Comparison of ENCODE assay signal across 10 mouse cellular contexts in the genomic region with DNA sequence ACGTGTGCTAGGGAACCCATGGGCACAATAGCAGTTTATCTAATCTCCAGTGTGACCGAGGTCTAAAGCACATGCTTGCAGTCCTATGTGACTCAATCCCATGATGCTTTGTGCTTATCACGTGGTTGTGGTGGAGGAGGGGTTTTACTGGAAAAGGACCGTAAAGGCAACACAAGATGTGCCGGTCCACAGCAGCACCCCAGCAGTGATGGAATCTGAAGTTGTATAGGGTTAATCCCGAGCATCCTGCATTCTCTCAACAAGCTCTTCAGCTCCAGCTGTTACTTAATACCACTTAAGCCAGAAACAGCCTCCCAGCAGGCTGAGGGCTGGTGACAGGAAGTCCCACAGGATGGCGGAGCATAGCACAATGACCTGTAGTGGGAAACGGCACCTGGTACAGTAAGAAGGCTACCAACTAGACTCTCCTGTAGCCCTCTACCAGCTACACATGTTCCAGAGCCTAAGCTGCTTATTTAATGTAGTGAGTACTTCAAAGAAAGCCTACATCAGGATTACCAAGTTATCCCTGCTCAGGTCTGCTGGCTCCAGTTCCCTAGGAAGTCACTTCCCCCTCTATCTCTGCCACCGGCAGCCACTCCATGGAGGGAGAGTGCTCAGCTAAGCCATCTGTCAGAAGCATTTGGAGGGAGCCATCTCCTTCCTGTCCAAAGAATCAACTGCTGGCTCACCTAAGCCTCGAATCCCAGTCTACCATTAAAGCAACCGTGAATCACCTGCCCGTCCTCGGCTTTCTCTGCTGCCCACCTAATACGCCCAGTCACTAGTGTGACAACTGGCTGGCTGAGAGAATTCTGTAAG. TPM values are rescaled to one million over a fixed set of nuclear protein-coding genes. Genes with fewer than 3 reads are reported as not detected.
DNase-seq lines count a peak whose midpoint lies in the region; ATAC-seq and TF ChIP-seq lines count a peak whose summit lies in the region.
"Had no signal": no experiment of that assay in that cellular context is flagged by ENCODE, and none has a peak within 500 bp of the region (broad histone marks: within the 10 kb centered on the region; RNA-seq: fewer than 3 reads in every experiment).

No protein-coding gene starts in this region.

- 0 out of 2 replicates have a peak overlapping the region, but pooled peaks have one; percentile 6 for H3K4me2 ChIP-seq in intestine, embryonic 15.5 days (replicated peaks)
- H3K4me2 ChIP-seq in forebrain, postnatal 0 days (ENCODE audit: low read depth): no peak overlapping the region

- H3K27ac ChIP-seq in gastrocnemius, adult 2 months: peak overlapping the region; percentile 12
- H3K27ac ChIP-seq in ES-E14 (ENCODE audit: insufficient read depth, low read depth, low read length, poor library complexity, severe bottlenecking): no peak overlapping the region
- peak overlapping the region; percentile 36 for H3K27ac ChIP-seq in embryonic facial prominence, embryonic 10.5 days (replicated peaks)
- no peak overlapping the region for H3K27ac ChIP-seq in intestine, embryonic 15.5 days
- no peak overlapping the region for H3K27ac ChIP-seq in forebrain, postnatal 0 days (ENCODE audit: low read depth, low read length)

- H3K4me1 ChIP-seq in ES-E14 (ENCODE audit: control insufficient read depth in 2 of 2, insufficient read depth in 2 of 2, low read length in 2 of 2, poor library complexity in 1 of 2): peaks cover 0 to 5% of the 10 kb centered on the region in 2 experiments; a peak in 1 of 4 replicates
- peaks cover 44% of the 10 kb centered on the region for H3K4me1 ChIP-seq in embryonic facial prominence, embryonic 10.5 days
- peaks cover 17% of the 10 kb centered on the region for H3K4me1 ChIP-seq in intestine, embryonic 15.5 days (replicated peaks)
- no peaks in the 10 kb centered on the region; the same call in none of the 2 replicates for H3K4me1 ChIP-seq in forebrain, postnatal 0 days (ENCODE audit: insufficient read depth)

- in situ Hi-C loops in ES-E14 (cut with MboI; ENCODE audit: low sequenced_read_pairs in 2 of 2, unreplicated experiment in 2 of 2): no loop called here

- peaks cover 5% of the 10 kb centered on the region; the same call in 1 of the 2 replicates for H3K36me3 ChIP-seq in ES-E14 (ENCODE audit: control insufficient read depth, insufficient read depth, low read length, poor library complexity, severe bottlenecking)
- peaks cover 22% of the 10 kb centered on the region for H3K36me3 ChIP-seq in embryonic facial prominence, embryonic 10.5 days (replicated peaks)
- no peaks in the 10 kb centered on the region for H3K36me3 ChIP-seq in intestine, embryonic 15.5 days
- H3K36me3 ChIP-seq in forebrain, postnatal 0 days (ENCODE audit: insufficient read depth): no peaks in the 10 kb centered on the region; the same call in 1 of the 2 replicates

- 72% methylated on average over 14 of the region's 14 CpGs for WGBS in embryonic facial prominence, embryonic 10.5 days
- 67% methylated on average over 14 of the region's 14 CpGs for WGBS in intestine, embryonic 15.5 days
- WGBS in forebrain, postnatal 0 days: 71% methylated on average over 14 of the region's 14 CpGs

- no peak for TF ChIP-seq CTCF in gastrocnemius, adult 2 months (IDR thresholded peaks at IDR 0.05)
- no peak for TF ChIP-seq CTCF in forebrain, postnatal 0 days (IDR thresholded peaks at IDR 0.05; ENCODE audit: low read depth)

- peak; percentile 29 for ATAC-seq in intestine, embryonic 15.5 days
- no peak for ATAC-seq in forebrain, postnatal 0 days
- ATAC-seq: CD4-positive, CD25-positive, alpha-beta regulatory T cell, adult 4 months had no signal

- no peaks in the 10 kb centered on the region for H3K9me3 ChIP-seq in ES-E14 (ENCODE audit: control insufficient read depth, insufficient read depth, low read depth, low read length)
- H3K9me3 ChIP-seq in embryonic facial prominence, embryonic 10.5 days: no peaks in the 10 kb centered on the region
- no peaks in the 10 kb centered on the region for H3K9me3 ChIP-seq in intestine, embryonic 15.5 days
- no peaks in the 10 kb centered on the region for H3K9me3 ChIP-seq in forebrain, postnatal 0 days (ENCODE audit: low read length)

- H3K4me3 ChIP-seq in gastrocnemius, adult 2 months: peak overlapping the region; percentile 0
- no peak overlapping the region; a peak in 1 of 4 replicates for H3K4me3 ChIP-seq in ES-E14 (ENCODE audit: insufficient read depth in 1 of 2, low read depth in 1 of 2, low read length in 2 of 2, poor library complexity in 1 of 2, severe bottlenecking in 1 of 2)
- H3K4me3 ChIP-seq in embryonic facial prominence, embryonic 10.5 days: no peak overlapping the region
- no peak overlapping the region for H3K4me3 ChIP-seq in intestine, embryonic 15.5 days (replicated peaks)
- no peak overlapping the region for H3K4me3 ChIP-seq in forebrain, postnatal 0 days (ENCODE audit: low read depth, low read length)

- H3K9ac ChIP-seq in ES-E14 (ENCODE audit: insufficient read depth, low read depth, low read length, poor library complexity, severe bottlenecking): peak overlapping the region; percentile 42; the same call in 1 of the 2 replicates
- H3K9ac ChIP-seq in intestine, embryonic 15.5 days: no peak overlapping the region
- H3K9ac ChIP-seq in forebrain, postnatal 0 days: no peak overlapping the region

- DNase-seq in gastrocnemius, adult 2 months: no peak
- DNase-seq in gastrocnemius, postnatal 14 days: no peak
- DNase-seq in ES-E14 (ENCODE audit: low read depth, low spot score): no peak
- peak; percentile 21 for DNase-seq in embryonic facial prominence, embryonic 10.5 days (ENCODE audit: low spot score)
- DNase-seq in forebrain, postnatal 0 days: no peak
- DNase-seq in layer of hippocampus, adult 9-10 months (ENCODE audit: low spot score): no peak
- no peak for DNase-seq in natural killer cell, adult 2 months (ENCODE audit: low spot score in 2 of 2)
- DNase-seq: thymus, postnatal 14 days had no signal

- intact Hi-C loops in gastrocnemius, adult 2 months (cut with DNase I): loop anchor here (5.0 kb wide), 1 partner anchor 51 kb away; a partner anchor contains a TSS
- intact Hi-C loops in gastrocnemius, postnatal 14 days (cut with DNase I; ENCODE audit: low total_unique reads): loop anchor here (10.0 kb wide), 1 partner anchor 48 kb away; a partner anchor contains a TSS

- no peaks in the 10 kb centered on the region for H3K27me3 ChIP-seq in embryonic facial prominence, embryonic 10.5 days (replicated peaks; ENCODE audit: low read depth, poor library complexity, severe bottlenecking)
- no peaks in the 10 kb centered on the region for H3K27me3 ChIP-seq in intestine, embryonic 15.5 days (replicated peaks)
- H3K27me3 ChIP-seq in forebrain, postnatal 0 days (ENCODE audit: insufficient read depth, low read length): no peaks in the 10 kb centered on the region

TF ChIP-seq in ES-E14, 5 proteins besides CTCF, POLR2A, EP300 and RAD21:
- TF ChIP-seq MAFK (IDR thresholded peaks at IDR 0.05; ENCODE audit: insufficient read depth, low read depth, low read length) (no peak), ZC3H11A (IDR thresholded peaks at IDR 0.05; ENCODE audit: borderline replicate concordance, low read depth, low read length) (no peak), ZNF384 (IDR thresholded peaks at IDR 0.05; ENCODE audit: low read depth, low read length) (no peak), CHD2 (IDR thresholded peaks at IDR 0.05; ENCODE audit: low read depth, low read length) (no peak), HCFC1 (IDR thresholded peaks at IDR 0.05; ENCODE audit: borderline replicate concordance, insufficient read depth, low read length) (no peak)

RNA-seq across cellular contexts. Expression of a gene that starts 51.3 kb away (rescaled TPM):
- total RNA-seq in gastrocnemius, adult 2 months (2021): 1 to 10 TPM; 3.5 to 5.0 TPM
- total RNA-seq in gastrocnemius, postnatal 14 days (2021): 1 to 10 TPM; 4.9 to 5.3 TPM
- 21.6 and 29.1 TPM in 2 replicates for total RNA-seq in ES-E14 (2012; rRNA removed)
- 5.1 and 5.4 TPM in 2 replicates for polyA plus RNA-seq in embryonic facial prominence, embryonic 10.5 days (2016; fragmentation: Nextera tagmentation; extraction: Ambion mirVana)
- 3.3 and 3.9 TPM in 2 replicates for polyA plus RNA-seq in intestine, embryonic 15.5 days (2015; fragmentation: Nextera tagmentation; extraction: Ambion mirVana)
- 31.2 and 37.7 TPM in 2 replicates for total RNA-seq in forebrain, postnatal 0 days (2014; rRNA removed)
- polyA plus RNA-seq in forebrain, postnatal 0 days (2015; fragmentation: Nextera tagmentation; extraction: Ambion mirVana): 3.1 and 5.1 TPM in 2 replicates

Comparison
In these comparisons a context has a peak if more than half of its experiments do, and no peak if none do; other contexts are left out.
1. H3K27ac ChIP-seq: peak in gastrocnemius, adult 2 months (single experiment) and embryonic facial prominence, embryonic 10.5 days (single experiment); none in ES-E14 (single experiment), intestine, embryonic 15.5 days (single experiment) and forebrain, postnatal 0 days (single experiment).